Mouse (Mus musculus): ENCODE data around the gene Zbtb9. TPM values are rescaled to one million over a fixed set of nuclear protein-coding genes. Genes with fewer than 3 reads are reported as not detected.
A peak's percentile ranks its signal among the peaks of the same experiment; 100 is the strongest.

The Zbtb9 gene
- total and polyA plus RNA-seq, 3 experiments, result 10.7 to 13.4 TPM; not detected in 1

GRCm38 (mm10) chr17:26949866-26950265, 23.1 kb upstream of the Zbtb9 start:
- H3K9me3 ChIP-seq (replicated peaks; ENCODE audit: insufficient read depth, low read length), result no peaks in the 10 kb centered on the region
- no peak overlapping the region for H3K9ac ChIP-seq (ENCODE audit: control insufficient read depth, low read depth, low read length, poor library complexity, severe bottlenecking)
- TF ChIP-seq USF1 (IDR thresholded peaks at IDR 0.05; ENCODE audit: low read depth, low read length) (no peak), HCFC1 (IDR thresholded peaks at IDR 0.05; ENCODE audit: low read depth, low read length) (no peak), E2F4 (IDR thresholded peaks at IDR 0.05; ENCODE audit: borderline replicate concordance, low read depth, low read length) (no peak), USF2 (IDR thresholded peaks at IDR 0.05; ENCODE audit: borderline replicate concordance in 1 of 2, insufficient read depth in 1 of 2, low read depth in 1 of 2, low read length in 2 of 2) (no peak), POLR2AphosphoS2 (IDR thresholded peaks at IDR 0.05; ENCODE audit: low read length) (no peak), CHD1 (IDR thresholded peaks at IDR 0.05; ENCODE audit: low read depth, low read length) (no peak), MYC (IDR thresholded peaks at IDR 0.05; ENCODE audit: low read depth, low read length) (no peak), MEF2A (IDR thresholded peaks at IDR 0.05; ENCODE audit: extremely low read depth, insufficient replicate concordance, low read depth, low read length, poor library complexity, severe bottlenecking) (no peak), GABPA (IDR thresholded peaks at IDR 0.05; ENCODE audit: low read depth, low read length) (no peak), RCOR1 (IDR thresholded peaks at IDR 0.05; ENCODE audit: low read depth, low read length) (no peak), TBP (IDR thresholded peaks at IDR 0.05; ENCODE audit: low read depth, low read length) (no peak), ZC3H11A (IDR thresholded peaks at IDR 0.05; ENCODE audit: low read depth, low read length) (no peak), SMC3 (IDR thresholded peaks at IDR 0.05; ENCODE audit: low read depth, low read length) (no peak), MAZ (IDR thresholded peaks at IDR 0.05; ENCODE audit: low read depth, low read length) (no peak), MAX (IDR thresholded peaks at IDR 0.05; ENCODE audit: low read length) (no peak), SIN3A (IDR thresholded peaks at IDR 0.05; ENCODE audit: low read length) (no peak), ZKSCAN1 (IDR thresholded peaks at IDR 0.05; ENCODE audit: low read depth, low read length) (no peak), CHD2 (IDR thresholded peaks at IDR 0.05; ENCODE audit: low read length) (no peak), BHLHE40 (IDR thresholded peaks at IDR 0.05; ENCODE audit: borderline replicate concordance, low read depth, low read length) (no peak), JUND (IDR thresholded peaks at IDR 0.05; ENCODE audit: low read depth, low read length) (no peak)
- peaks cover 0 to 16% of the 10 kb centered on the region in 2 experiments; a peak in 2 of 4 replicates for H3K4me1 ChIP-seq (ENCODE audit: control insufficient read depth in 1 of 2, insufficient read depth in 2 of 2, low read length in 2 of 2)
- H3K27ac ChIP-seq (ENCODE audit: control insufficient read depth, low read depth, low read length), result no peak overlapping the region
- H3K36me3 ChIP-seq (ENCODE audit: control insufficient read depth in 1 of 2, insufficient read depth in 2 of 2, low read length in 2 of 2), result peaks cover 0 to 3% of the 10 kb centered on the region in 2 experiments; a peak in 1 of 4 replicates
- peak; percentile 26 for DNase-seq (ENCODE audit: low read depth, low spot score)
- H3K79me2 ChIP-seq (ENCODE audit: control insufficient read depth, insufficient read depth, low read length, poor library complexity), result no peaks in the 10 kb centered on the region
- H3K27me3 ChIP-seq (ENCODE audit: control insufficient read depth in 1 of 2, insufficient read depth in 2 of 2, low read length in 2 of 2), result no peaks in the 10 kb centered on the region
- H3K4me3 ChIP-seq (ENCODE audit: control insufficient read depth in 1 of 2, insufficient read depth in 1 of 2, low read depth in 2 of 2, low read length in 2 of 2), result no peak overlapping the region
